Mouse (Mus musculus) thymus, adult 2 months (tissue): ENCODE data around the gene Ghrh. TPM values are rescaled to one million over a fixed set of nuclear protein-coding genes. Genes with fewer than 3 reads are reported as not detected.

Source experiments
- DNase-seq: peaks from one replicate; pipeline ENCODE4 v3.0.0; 2021
- H3K27ac ChIP-seq: fragments of 200-500 bp; 2 replicates; pipeline ENCODE4 v1.5.1; 2012; ENCODE audit warnings: low read length, control low read depth; ENCODE audit not compliant: control insufficient read depth, insufficient read depth
- H3K27me3 ChIP-seq: fragments of 200-500 bp; 2 replicates; pipeline ENCODE4 v1.6.1; 2012; ENCODE audit warnings: mild to moderate bottlenecking, low read length, moderate library complexity, mixed read lengths; ENCODE audit not compliant: control insufficient read depth, insufficient read depth
- H3K36me3 ChIP-seq: fragments of 200-500 bp; 2 replicates; pipeline ENCODE4 v1.6.1; 2012; ENCODE audit warnings: mild to moderate bottlenecking, low read length, moderate library complexity; ENCODE audit not compliant: control insufficient read depth, insufficient read depth
- H3K4me1 ChIP-seq: fragments of 200-500 bp; replicated peaks from 2 replicates; pipeline ENCODE4 v1.6.1; 2012; ENCODE audit warnings: low read length; ENCODE audit not compliant: control insufficient read depth, insufficient read depth
- H3K4me3 ChIP-seq: fragments of 200-500 bp; 2 replicates; pipeline ENCODE4 v1.5.1; 2012; ENCODE audit warnings: mild to moderate bottlenecking, low read length, control low read depth, moderate library complexity; ENCODE audit not compliant: control insufficient read depth, insufficient read depth
- CTCF ChIP-seq: fragments of 200-500 bp; IDR thresholded peaks from 2 replicates; pipeline ENCODE4 v1.5.1; 2012; ENCODE audit warnings: mild to moderate bottlenecking, control low read depth, low read length, moderate library complexity, borderline replicate concordance; ENCODE audit not compliant: control insufficient read depth, poor library complexity, insufficient read depth; ENCODE audit errors: extremely low read depth
- POLR2A ChIP-seq: fragments of 200-500 bp; IDR thresholded peaks from 2 replicates; pipeline ENCODE4 v1.6.1; 2012; ENCODE audit warnings: mild to moderate bottlenecking, low read length, control low read depth, moderate library complexity; ENCODE audit not compliant: control insufficient read depth, poor library complexity, insufficient read depth; ENCODE audit errors: extremely low read depth
- WGBS: fragments of 180-500 bp; shearing (Covaris S2); methylation state at CpG from one replicate; pipeline ENCODE4 v1.1.7; 2018; 5-methylcytosine and 5-hydroxymethylcytosine counted together
- polyA plus RNA-seq: library from polyadenylated mRNA; depleted of rRNA; stranded (reverse); fragments of >200 nt; gene quantifications from 2 replicates; pipeline ENCODE4 v1.2.3, GENCODE M21; 2012

The Ghrh gene
- polyA plus RNA-seq, 1 experiment, result 1.4 TPM

GRCm38 (mm10) chr2:157313718-157314117 is 33.6 kb downstream of the Ghrh start:
- peaks cover 75% of the 10 kb centered on the region for H3K36me3 ChIP-seq
- TF ChIP-seq CTCF, result no peak
- no peak for TF ChIP-seq POLR2A
- 94% methylated on average over 3 of the region's 3 CpGs for WGBS
- no peak for DNase-seq
- H3K27me3 ChIP-seq, result no peaks in the 10 kb centered on the region
- no peak overlapping the region for H3K4me3 ChIP-seq
- H3K4me1 ChIP-seq, result no peaks in the 10 kb centered on the region
- no peak overlapping the region for H3K27ac ChIP-seq

- Histone ChIP-seq H3K4me1 (no peaks in the 10 kb centered on the region), H3K36me3 (peaks cover 84% of the 10 kb centered on the region)
Measured at GRCm38 (mm10) chr2:157310963-157311637, 36.2 kb downstream of the Ghrh start.

GRCm38 (mm10) chr2:157309611-157310010 is 37.7 kb downstream of the Ghrh start:
- H3K4me3 ChIP-seq, result no peak overlapping the region
- H3K36me3 ChIP-seq, result peaks cover 81% of the 10 kb centered on the region
- DNase-seq, result no peak
- H3K27ac ChIP-seq, result no peak overlapping the region
- H3K4me1 ChIP-seq, result no peaks in the 10 kb centered on the region
- WGBS, result 98% methylated on average over 8 of the region's 8 CpGs
- no peak for TF ChIP-seq CTCF
- TF ChIP-seq POLR2A, result no peak
- H3K27me3 ChIP-seq, result no peaks in the 10 kb centered on the region

More at GRCm38 (mm10) chr2:157310963-157311637, 36.2 kb downstream of the Ghrh start:
- H3K27me3 ChIP-seq, result no peaks in the 10 kb centered on the region
- WGBS, result 95% methylated on average over 6 of the region's 6 CpGs
- H3K27ac ChIP-seq, result no peak overlapping the region
- no peak overlapping the region for H3K4me3 ChIP-seq
- no peak for TF ChIP-seq CTCF
- no peak for TF ChIP-seq POLR2A
- DNase-seq, result no peak

- 96% methylated on average over 2 of the region's 2 CpGs for WGBS
- Histone ChIP-seq H3K27ac (no peak overlapping the region), H3K36me3 (peaks cover 79% of the 10 kb centered on the region)
Measured at GRCm38 (mm10) chr2:157308273-157308917, 38.9 kb downstream of the Ghrh start.

GRCm38 (mm10) chr2:157307715-157308265 is 39.5 kb downstream of the Ghrh start:
- no peak overlapping the region for H3K27ac ChIP-seq
- WGBS, result 93% methylated on average over 4 of the region's 4 CpGs

More at GRCm38 (mm10) chr2:157308273-157308917, 38.9 kb downstream of the Ghrh start:
- no peaks in the 10 kb centered on the region for H3K4me1 ChIP-seq
- no peak overlapping the region for H3K4me3 ChIP-seq
- TF ChIP-seq POLR2A, result no peak
- TF ChIP-seq CTCF, result no peak
- DNase-seq, result no peak
- no peaks in the 10 kb centered on the region for H3K27me3 ChIP-seq

GRCm38 (mm10) chr2:157306091-157307032 is 40.9 kb downstream of the Ghrh start:
- peaks cover 77% of the 10 kb centered on the region for H3K36me3 ChIP-seq
- no peaks in the 10 kb centered on the region for H3K27me3 ChIP-seq
- H3K4me3 ChIP-seq, result no peak overlapping the region
- no peak for TF ChIP-seq POLR2A
- no peak for TF ChIP-seq CTCF
- no peaks in the 10 kb centered on the region for H3K4me1 ChIP-seq
- H3K27ac ChIP-seq, result no peak overlapping the region
- no peak for DNase-seq
- 93% methylated on average over 7 of the region's 7 CpGs for WGBS

More at GRCm38 (mm10) chr2:157307715-157308265, 39.5 kb downstream of the Ghrh start:
- H3K27me3 ChIP-seq, result no peaks in the 10 kb centered on the region
- DNase-seq, result no peak
- H3K4me3 ChIP-seq, result no peak overlapping the region
- TF ChIP-seq CTCF (no peak), POLR2A (no peak)
- H3K4me1 ChIP-seq, result no peaks in the 10 kb centered on the region
- peaks cover 79% of the 10 kb centered on the region for H3K36me3 ChIP-seq
